Mouse (Mus musculus) c-Kit-positive CD71-positive TER-119-positive erythroid progenitor cells, embryonic 14.5 days (primary cell): ENCODE measurements around the gene Tns2.
"Not testable (repeated sequence)": the region's sequence is repeated elsewhere in the genome, so short reads cannot be mapped to it uniquely, and the experiment has no call there.

Source experiments
- DNase-seq: peaks from one replicate; pipeline ENCODE4 v3.0.0-alpha.2; 2013; ENCODE audit warnings: low spot score

Tns2 gene

GRCm38 (mm10) chr15:102100161-102100981 is at the start of gene Tns2:
TSS of gene Tns2 (plus strand) at chr15:102100413.
- DNase-seq = peak; percentile 46

- no peak for DNase-seq
These were observed 48.1 kb upstream of the Tns2 start for GRCm38 (mm10) chr15:102051920-102052683.

GRCm38 (mm10) chr15:102056495-102057174 is 43.6 kb upstream of the Tns2 start:
- no peak for DNase-seq

GRCm38 (mm10) chr15:102065661-102066325 is 34.4 kb upstream of the Tns2 start:
- DNase-seq = peak; percentile 86

- DNase-seq = no peak
These were observed 29.4 kb upstream of the Tns2 start for GRCm38 (mm10) chr15:102070476-102071467.

GRCm38 (mm10) chr15:102072963-102073558 is 27.2 kb upstream of the Tns2 start:
- no peak for DNase-seq

- peak; percentile 99 for DNase-seq
These were observed 26.6 kb upstream of the Tns2 start, which contains the start of gene Eif4b for GRCm38 (mm10) chr15:102073559-102074069. TSS of gene Eif4b (plus strand) at chr15:102073773.

GRCm38 (mm10) chr15:102074070-102074731 is 26.0 kb upstream of the Tns2 start:
- peak; percentile 44 for DNase-seq

- DNase-seq = no peak
These were observed 25.2 kb upstream of the Tns2 start for GRCm38 (mm10) chr15:102074876-102075585.

- no peak for DNase-seq
These were observed 23.0 kb upstream of the Tns2 start for GRCm38 (mm10) chr15:102077111-102077677.

GRCm38 (mm10) chr15:102079221-102079620 is 21.0 kb upstream of the Tns2 start:
- no peak for DNase-seq

- DNase-seq = not testable (repeated sequence)
These were observed 20.3 kb upstream of the Tns2 start for GRCm38 (mm10) chr15:102079924-102080323.

GRCm38 (mm10) chr15:102080429-102080828 is 19.8 kb upstream of the Tns2 start:
- no peak for DNase-seq

GRCm38 (mm10) chr15:102082148-102082547 is 18.1 kb upstream of the Tns2 start:
- DNase-seq = no peak

GRCm38 (mm10) chr15:102083028-102083427 is 17.2 kb upstream of the Tns2 start:
- no peak for DNase-seq

GRCm38 (mm10) chr15:102089914-102090585 is 10.2 kb upstream of the Tns2 start:
- no peak for DNase-seq

GRCm38 (mm10) chr15:102091063-102091679 is 9.0 kb upstream of the Tns2 start:
- no peak for DNase-seq
